Mouse (Mus musculus): ENCODE results near the gene Atxn1. TPM values are rescaled to one million over a fixed set of nuclear protein-coding genes. Genes with fewer than 3 reads are reported as not detected.

Atxn1 gene
- polyA plus RNA-seq, 1 experiment from 2014 or later: 5.3 TPM

DNA sequence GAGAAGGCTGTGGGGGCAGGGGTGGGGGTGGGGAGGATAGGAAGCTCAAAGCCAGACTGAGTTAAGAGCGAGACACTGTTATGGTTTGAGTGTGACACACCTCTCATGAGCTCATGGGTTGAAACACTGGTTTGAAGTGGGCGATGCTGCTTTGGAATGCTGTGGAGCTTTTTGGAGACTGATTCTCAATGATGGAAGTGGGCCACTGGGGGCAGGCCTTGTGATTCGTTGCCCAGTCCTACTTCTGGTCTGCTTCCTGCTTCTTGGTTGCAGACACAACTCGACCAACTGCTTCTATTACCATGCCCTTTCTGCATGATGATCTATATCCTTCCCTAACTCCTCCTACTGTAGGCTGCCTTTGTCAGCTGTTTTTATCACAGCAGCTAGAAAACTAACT, 216.1 kb downstream of the Atxn1 start:
- peak overlapping the region; percentile 56 for H3K27ac ChIP-seq (ENCODE audit: low read length)
- H3K36me3 ChIP-seq (ENCODE audit: control insufficient read depth, insufficient read depth, low read length): no peaks in the 10 kb centered on the region
- no peak overlapping the region for H3K4me3 ChIP-seq (ENCODE audit: low read length)
- 50% methylated on average over 4 of the region's 4 CpGs for WGBS
- ATAC-seq: peak; percentile 74
- H3K9me3 ChIP-seq (ENCODE audit: control insufficient read depth, low read length): no peaks in the 10 kb centered on the region
- H3K4me1 ChIP-seq (ENCODE audit: control insufficient read depth, insufficient read depth, low read length): peaks cover 15% of the 10 kb centered on the region; the same call in 1 of the 2 replicates
- H3K9ac ChIP-seq (ENCODE audit: low read depth, low read length): no peak overlapping the region
- no peaks in the 10 kb centered on the region for H3K27me3 ChIP-seq (replicated peaks; ENCODE audit: control insufficient read depth, insufficient read depth, low read length)
- H3K4me2 ChIP-seq (ENCODE audit: low read depth, low read length): no peak overlapping the region

DNA sequence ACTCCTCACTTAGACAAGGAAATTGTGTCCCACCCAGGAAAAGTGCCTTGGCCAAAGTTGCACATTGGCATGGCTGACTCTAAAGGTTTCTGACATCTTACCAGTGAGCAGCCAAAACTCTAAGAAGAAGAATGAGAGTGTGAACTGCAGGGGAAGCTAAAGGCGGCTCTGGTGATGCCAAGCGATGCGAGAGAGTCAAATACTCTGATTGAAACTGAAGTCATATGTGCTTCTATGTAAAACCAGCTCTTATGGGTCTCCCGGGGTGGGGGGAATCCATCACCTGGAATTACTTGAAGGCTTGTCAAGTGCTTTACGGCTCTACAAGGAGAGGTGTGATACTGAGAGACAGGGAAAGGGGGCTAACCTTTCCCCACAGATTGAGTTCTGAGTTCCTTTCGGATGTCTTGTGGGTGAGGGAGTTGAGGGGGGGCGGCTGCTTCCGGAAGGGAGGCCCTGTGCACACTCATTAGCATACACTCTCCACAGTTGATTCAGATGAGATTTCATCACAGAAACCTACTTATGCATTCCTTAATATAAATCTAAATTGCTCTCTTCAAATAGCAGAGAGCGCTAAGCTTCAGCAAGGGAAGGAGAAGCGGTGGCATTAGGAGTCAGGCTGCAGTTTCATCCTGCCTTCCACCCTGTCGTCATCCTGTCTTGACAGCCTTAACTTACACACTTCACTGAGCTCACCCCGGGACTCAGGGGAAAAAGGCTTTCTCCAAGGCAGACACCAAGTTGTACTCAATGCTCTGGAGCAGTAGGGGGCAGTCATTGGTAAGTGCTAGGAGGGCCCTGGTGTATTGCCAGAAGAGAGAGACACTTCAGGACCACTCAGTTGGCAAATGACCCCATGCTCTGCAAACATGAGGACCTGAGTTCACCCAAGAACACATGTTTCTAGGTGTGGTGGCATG, 218.7 kb downstream of the Atxn1 start:
- no peak overlapping the region for H3K27ac ChIP-seq (ENCODE audit: low read length)

DNA sequence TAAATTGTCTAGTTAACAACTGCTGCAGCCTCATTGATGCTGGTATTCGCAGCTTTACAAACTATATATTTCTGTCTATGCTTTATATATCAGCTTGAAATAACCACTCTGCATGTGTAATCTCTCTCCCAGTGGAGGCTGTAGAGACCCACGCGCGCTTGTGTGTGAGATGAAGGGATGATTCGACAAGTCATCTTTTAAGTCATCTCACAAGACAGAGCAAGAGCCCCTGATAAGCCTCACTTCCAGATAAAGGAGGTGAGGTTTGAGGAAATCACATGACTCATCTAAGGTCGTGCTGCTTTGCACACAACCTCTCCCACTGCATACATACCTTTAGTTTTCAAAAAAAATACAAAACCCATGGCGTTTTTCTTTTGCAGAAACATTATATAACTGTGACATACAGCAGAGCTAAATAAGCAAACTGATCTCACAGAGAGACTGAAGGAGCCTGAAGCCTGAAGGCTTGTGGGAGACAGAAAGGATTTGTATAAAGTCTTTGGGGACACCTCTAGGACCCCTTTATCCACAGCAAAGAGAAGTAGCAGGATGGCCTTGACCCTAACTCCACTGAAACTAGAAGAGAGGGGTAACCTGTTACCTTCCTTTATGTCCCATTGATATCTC, 219.9 kb downstream of the Atxn1 start:
- H3K27ac ChIP-seq (ENCODE audit: low read length): no peak overlapping the region
- WGBS: 74% methylated on average over 7 of the region's 7 CpGs
- no peak for ATAC-seq
- H3K9me3 ChIP-seq (ENCODE audit: control insufficient read depth, low read length): no peaks in the 10 kb centered on the region
- H3K4me1 ChIP-seq (ENCODE audit: control insufficient read depth, insufficient read depth, low read length): peaks cover 12% of the 10 kb centered on the region; the same call in 1 of the 2 replicates
- no peaks in the 10 kb centered on the region for H3K36me3 ChIP-seq (ENCODE audit: control insufficient read depth, insufficient read depth, low read length)
- H3K27me3 ChIP-seq (replicated peaks; ENCODE audit: control insufficient read depth, insufficient read depth, low read length): no peaks in the 10 kb centered on the region
- no peak overlapping the region for H3K9ac ChIP-seq (ENCODE audit: low read depth, low read length)
- no peak overlapping the region for H3K4me3 ChIP-seq (ENCODE audit: low read length)
- no peak overlapping the region for H3K4me2 ChIP-seq (ENCODE audit: low read depth, low read length)

More for the DNA sequence above, 218.7 kb downstream of the Atxn1 start:
- Histone ChIP-seq H3K4me1 (ENCODE audit: control insufficient read depth, insufficient read depth, low read length) (peaks cover 13% of the 10 kb centered on the region; the same call in 1 of the 2 replicates), H3K27me3 (replicated peaks; ENCODE audit: control insufficient read depth, insufficient read depth, low read length) (no peaks in the 10 kb centered on the region), H3K9ac (ENCODE audit: low read depth, low read length) (no peak overlapping the region), H3K4me2 (ENCODE audit: low read depth, low read length) (no peak overlapping the region), H3K36me3 (ENCODE audit: control insufficient read depth, insufficient read depth, low read length) (no peaks in the 10 kb centered on the region), H3K4me3 (ENCODE audit: low read length) (no peak overlapping the region), H3K9me3 (ENCODE audit: control insufficient read depth, low read length) (no peaks in the 10 kb centered on the region)
- 78% methylated on average over 12 of the region's 12 CpGs for WGBS
- no peak for ATAC-seq

DNA sequence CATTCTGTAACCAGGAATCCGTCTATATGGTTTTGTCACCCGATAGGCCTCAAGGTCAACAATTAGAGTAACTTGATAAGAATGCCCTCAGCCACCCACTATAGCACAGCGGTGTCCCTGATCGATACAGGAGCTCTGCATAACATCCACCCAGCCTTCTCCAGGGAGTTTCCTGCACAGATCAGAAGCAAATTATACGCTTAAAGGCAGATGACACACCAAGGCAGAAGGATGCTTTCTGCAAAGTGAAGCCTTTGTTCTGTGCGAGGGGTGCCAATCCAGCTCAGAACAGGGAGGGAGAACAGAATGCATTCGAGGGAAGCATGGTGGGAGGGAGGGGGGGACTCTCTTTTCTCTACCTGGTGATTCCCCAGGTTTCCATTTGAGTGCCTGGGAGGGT, 221.0 kb downstream of the Atxn1 start:
- no peak for ATAC-seq
- Histone ChIP-seq H3K27me3 (replicated peaks; ENCODE audit: control insufficient read depth, insufficient read depth, low read length) (no peaks in the 10 kb centered on the region), H3K4me3 (ENCODE audit: low read length) (no peak overlapping the region), H3K36me3 (ENCODE audit: control insufficient read depth, insufficient read depth, low read length) (no peaks in the 10 kb centered on the region), H3K9me3 (ENCODE audit: control insufficient read depth, low read length) (no peaks in the 10 kb centered on the region), H3K4me2 (ENCODE audit: low read depth, low read length) (no peak overlapping the region), H3K27ac (ENCODE audit: low read length) (no peak overlapping the region), H3K4me1 (ENCODE audit: control insufficient read depth, insufficient read depth, low read length) (peaks cover 7% of the 10 kb centered on the region; the same call in 1 of the 2 replicates), H3K9ac (ENCODE audit: low read depth, low read length) (no peak overlapping the region)
- 55% methylated on average over 7 of the region's 7 CpGs for WGBS

DNA sequence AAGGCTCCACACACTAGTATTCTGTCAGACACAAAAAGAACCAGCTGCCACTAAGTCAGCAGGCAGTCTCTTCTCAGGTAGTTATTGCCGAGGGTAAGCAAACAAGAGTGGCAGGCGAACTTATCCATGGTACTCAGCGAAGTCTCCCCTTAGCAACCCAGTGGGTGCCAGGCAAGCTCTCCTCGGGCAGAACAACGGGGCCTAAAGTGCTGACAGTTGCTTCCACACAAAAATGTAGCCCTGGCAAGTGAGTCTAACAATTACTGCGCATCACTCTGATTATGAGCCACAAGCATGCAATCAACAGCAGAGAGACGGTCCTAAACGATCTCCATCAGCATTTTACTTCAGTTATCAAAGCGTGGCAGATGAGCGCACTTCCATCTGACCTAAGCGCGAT, 224.4 kb downstream of the Atxn1 start:
- no peak overlapping the region for H3K4me2 ChIP-seq (ENCODE audit: low read depth, low read length)
- no peak overlapping the region for H3K27ac ChIP-seq (ENCODE audit: low read length)
- WGBS: 81% methylated on average over 12 of the region's 12 CpGs
- H3K4me1 ChIP-seq (ENCODE audit: control insufficient read depth, insufficient read depth, low read length): no peaks in the 10 kb centered on the region; the same call in 1 of the 2 replicates
- no peak for ATAC-seq
- no peaks in the 10 kb centered on the region for H3K27me3 ChIP-seq (replicated peaks; ENCODE audit: control insufficient read depth, insufficient read depth, low read length)
- no peaks in the 10 kb centered on the region for H3K9me3 ChIP-seq (ENCODE audit: control insufficient read depth, low read length)
- no peaks in the 10 kb centered on the region for H3K36me3 ChIP-seq (ENCODE audit: control insufficient read depth, insufficient read depth, low read length)
- H3K4me3 ChIP-seq (ENCODE audit: low read length): no peak overlapping the region
- no peak overlapping the region for H3K9ac ChIP-seq (ENCODE audit: low read depth, low read length)

DNA sequence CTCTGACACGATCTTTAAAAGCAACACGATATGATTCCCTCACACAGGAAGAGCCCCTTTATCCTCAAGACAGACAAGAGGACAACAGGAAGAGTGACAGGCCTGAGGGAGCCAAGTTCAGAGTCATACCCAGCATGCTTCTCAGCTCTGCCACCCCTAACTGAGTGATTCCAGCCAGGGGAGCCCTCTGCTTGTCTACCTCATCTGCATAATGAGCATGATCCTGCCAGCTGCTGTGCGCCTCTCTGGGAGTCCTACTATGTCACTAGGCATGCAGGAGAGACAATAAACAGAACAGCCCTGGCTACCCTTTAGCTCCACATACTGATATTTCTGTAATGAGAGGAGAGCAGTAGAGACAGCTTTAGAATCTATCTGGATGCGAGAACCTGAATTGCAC, 228.6 kb downstream of the Atxn1 start:
- no peak overlapping the region for H3K27ac ChIP-seq (ENCODE audit: low read length)
- H3K9ac ChIP-seq (ENCODE audit: low read depth, low read length): no peak overlapping the region
- no peaks in the 10 kb centered on the region for H3K9me3 ChIP-seq (ENCODE audit: control insufficient read depth, low read length)
- H3K27me3 ChIP-seq (replicated peaks; ENCODE audit: control insufficient read depth, insufficient read depth, low read length): no peaks in the 10 kb centered on the region
- H3K4me2 ChIP-seq (ENCODE audit: low read depth, low read length): no peak overlapping the region
- no peak for ATAC-seq
- no peaks in the 10 kb centered on the region for H3K36me3 ChIP-seq (ENCODE audit: control insufficient read depth, insufficient read depth, low read length)
- no peak overlapping the region for H3K4me3 ChIP-seq (ENCODE audit: low read length)
- WGBS: 83% methylated on average over 4 of the region's 4 CpGs
- H3K4me1 ChIP-seq (ENCODE audit: control insufficient read depth, insufficient read depth, low read length): no peaks in the 10 kb centered on the region

DNA sequence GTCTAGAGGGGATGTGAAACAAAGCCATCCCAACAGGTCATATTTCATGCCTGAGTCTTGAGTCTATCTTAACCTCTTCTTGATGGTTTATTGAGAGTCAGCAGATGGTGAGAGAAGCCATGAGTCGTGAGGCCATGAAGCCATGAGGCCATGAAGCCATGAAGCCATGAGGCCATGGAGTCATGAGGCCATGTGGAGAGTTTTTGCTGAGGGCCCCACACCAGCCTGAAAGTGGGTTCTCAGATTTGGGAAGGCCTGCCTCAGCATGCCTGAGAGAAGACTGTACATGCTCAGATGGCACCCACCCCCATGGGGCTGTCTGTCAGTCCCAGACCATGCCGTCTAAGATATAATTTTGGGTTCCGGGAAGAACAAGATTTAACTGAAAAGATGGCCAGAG, 229.0 kb downstream of the Atxn1 start:
- Histone ChIP-seq H3K27me3 (replicated peaks; ENCODE audit: control insufficient read depth, insufficient read depth, low read length) (no peaks in the 10 kb centered on the region), H3K36me3 (ENCODE audit: control insufficient read depth, insufficient read depth, low read length) (no peaks in the 10 kb centered on the region), H3K4me3 (ENCODE audit: low read length) (no peak overlapping the region), H3K27ac (ENCODE audit: low read length) (no peak overlapping the region), H3K4me2 (ENCODE audit: low read depth, low read length) (no peak overlapping the region), H3K9me3 (ENCODE audit: control insufficient read depth, low read length) (no peaks in the 10 kb centered on the region), H3K4me1 (ENCODE audit: control insufficient read depth, insufficient read depth, low read length) (no peaks in the 10 kb centered on the region), H3K9ac (ENCODE audit: low read depth, low read length) (no peak overlapping the region)
- WGBS: 95% methylated on average over 3 of the region's 3 CpGs
- ATAC-seq: no peak

DNA sequence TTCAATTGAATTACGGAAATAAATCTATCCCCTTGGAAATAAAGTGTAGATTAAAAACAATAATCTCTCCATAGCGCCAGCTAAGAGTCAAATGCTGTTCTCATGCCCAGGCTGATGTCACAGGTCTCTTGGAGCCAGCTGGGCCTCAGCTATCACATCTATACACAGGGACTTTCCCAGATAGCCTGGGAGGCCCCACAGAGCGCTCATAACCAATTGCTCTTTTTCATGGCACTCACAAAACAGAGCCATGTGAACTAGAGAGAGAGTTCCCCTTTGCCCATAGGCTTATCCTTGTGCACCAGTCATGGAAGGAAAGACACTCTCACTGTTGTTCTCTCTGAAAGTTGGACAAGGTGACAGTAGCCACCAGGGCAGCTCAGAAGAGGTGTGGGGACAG, 230.3 kb downstream of the Atxn1 start:
- H3K36me3 ChIP-seq (ENCODE audit: control insufficient read depth, insufficient read depth, low read length): no peaks in the 10 kb centered on the region
- ATAC-seq: no peak
- 86% methylated on average over 3 of the region's 3 CpGs for WGBS
- no peaks in the 10 kb centered on the region for H3K4me1 ChIP-seq (ENCODE audit: control insufficient read depth, insufficient read depth, low read length)
- H3K9me3 ChIP-seq (ENCODE audit: control insufficient read depth, low read length): no peaks in the 10 kb centered on the region
- H3K4me2 ChIP-seq (ENCODE audit: low read depth, low read length): no peak overlapping the region
- no peak overlapping the region for H3K27ac ChIP-seq (ENCODE audit: low read length)
- no peaks in the 10 kb centered on the region for H3K27me3 ChIP-seq (replicated peaks; ENCODE audit: control insufficient read depth, insufficient read depth, low read length)
- H3K9ac ChIP-seq (ENCODE audit: low read depth, low read length): no peak overlapping the region
- H3K4me3 ChIP-seq (ENCODE audit: low read length): no peak overlapping the region

DNA sequence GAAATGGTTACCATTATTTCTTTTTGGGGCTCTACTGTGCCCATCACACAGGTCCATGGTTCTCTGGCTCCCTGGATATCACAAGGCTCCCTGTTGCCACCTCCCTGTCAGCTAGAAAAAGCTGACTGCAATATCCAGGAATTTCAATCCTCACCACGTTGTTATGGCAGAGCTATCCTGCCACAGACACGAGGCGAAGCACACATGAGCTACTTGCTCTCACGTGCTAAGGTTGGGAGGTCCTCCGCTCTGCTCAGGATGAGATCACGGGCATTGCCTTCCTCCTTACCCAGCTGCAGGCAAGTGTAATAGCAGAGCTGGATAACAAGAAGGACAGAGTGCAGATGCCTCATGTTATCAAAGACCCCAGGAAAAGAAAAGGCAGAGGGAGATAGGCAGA, 232.2 kb downstream of the Atxn1 start:
- no peak for ATAC-seq
- Histone ChIP-seq H3K36me3 (ENCODE audit: control insufficient read depth, insufficient read depth, low read length) (no peaks in the 10 kb centered on the region), H3K27ac (ENCODE audit: low read length) (no peak overlapping the region), H3K27me3 (replicated peaks; ENCODE audit: control insufficient read depth, insufficient read depth, low read length) (no peaks in the 10 kb centered on the region), H3K9ac (ENCODE audit: low read depth, low read length) (no peak overlapping the region), H3K4me1 (ENCODE audit: control insufficient read depth, insufficient read depth, low read length) (no peaks in the 10 kb centered on the region), H3K4me2 (ENCODE audit: low read depth, low read length) (no peak overlapping the region), H3K4me3 (ENCODE audit: low read length) (no peak overlapping the region), H3K9me3 (ENCODE audit: control insufficient read depth, low read length) (no peaks in the 10 kb centered on the region)
- WGBS: 67% methylated on average over 6 of the region's 6 CpGs
